Mouse (Mus musculus): ENCODE measurements around the gene Zdhhc1. TPM values are rescaled to one million over a fixed set of nuclear protein-coding genes. Genes with fewer than 3 reads are reported as not detected.

The Zdhhc1 gene
- polyA plus RNA-seq, 1 experiment = 133 TPM

DNA sequence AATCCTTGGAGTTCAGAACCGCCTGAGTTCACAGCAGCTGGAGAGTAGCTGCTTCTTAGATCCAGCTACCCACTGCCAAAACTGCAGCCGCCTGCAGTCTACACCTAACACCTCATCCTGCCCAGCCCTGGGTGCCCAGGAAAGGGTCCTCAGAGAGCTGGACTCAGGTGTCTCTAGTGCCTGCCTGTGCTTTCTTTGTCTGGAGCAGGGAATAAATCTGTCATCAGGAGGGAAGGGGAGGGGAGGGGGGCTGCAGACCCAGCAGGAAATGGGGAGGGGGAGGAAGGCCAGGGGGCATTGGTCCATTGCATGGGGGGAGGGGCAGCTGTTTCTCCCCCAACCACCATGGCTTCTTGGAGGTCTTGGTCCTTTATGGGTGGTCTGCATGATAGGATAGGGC is 22.9 kb upstream of the Zdhhc1 start:
- peaks cover 18% of the 10 kb centered on the region for H3K4me1 ChIP-seq (ENCODE audit: control insufficient read depth, insufficient read depth, low read length)
- H3K4me3 ChIP-seq (replicated peaks; ENCODE audit: extremely low read depth, low read depth, low read length) = no peak overlapping the region
- 16% methylated on average over 2 of the region's 2 CpGs for WGBS
- no peak for DNase-seq
- TF ChIP-seq POLR2A (IDR thresholded peaks at IDR 0.05; ENCODE audit: borderline replicate concordance, extremely low read depth, low read depth, low read length) (no peak), CTCF (IDR thresholded peaks at IDR 0.05; ENCODE audit: insufficient read depth, low read length) (no peak)

DNA sequence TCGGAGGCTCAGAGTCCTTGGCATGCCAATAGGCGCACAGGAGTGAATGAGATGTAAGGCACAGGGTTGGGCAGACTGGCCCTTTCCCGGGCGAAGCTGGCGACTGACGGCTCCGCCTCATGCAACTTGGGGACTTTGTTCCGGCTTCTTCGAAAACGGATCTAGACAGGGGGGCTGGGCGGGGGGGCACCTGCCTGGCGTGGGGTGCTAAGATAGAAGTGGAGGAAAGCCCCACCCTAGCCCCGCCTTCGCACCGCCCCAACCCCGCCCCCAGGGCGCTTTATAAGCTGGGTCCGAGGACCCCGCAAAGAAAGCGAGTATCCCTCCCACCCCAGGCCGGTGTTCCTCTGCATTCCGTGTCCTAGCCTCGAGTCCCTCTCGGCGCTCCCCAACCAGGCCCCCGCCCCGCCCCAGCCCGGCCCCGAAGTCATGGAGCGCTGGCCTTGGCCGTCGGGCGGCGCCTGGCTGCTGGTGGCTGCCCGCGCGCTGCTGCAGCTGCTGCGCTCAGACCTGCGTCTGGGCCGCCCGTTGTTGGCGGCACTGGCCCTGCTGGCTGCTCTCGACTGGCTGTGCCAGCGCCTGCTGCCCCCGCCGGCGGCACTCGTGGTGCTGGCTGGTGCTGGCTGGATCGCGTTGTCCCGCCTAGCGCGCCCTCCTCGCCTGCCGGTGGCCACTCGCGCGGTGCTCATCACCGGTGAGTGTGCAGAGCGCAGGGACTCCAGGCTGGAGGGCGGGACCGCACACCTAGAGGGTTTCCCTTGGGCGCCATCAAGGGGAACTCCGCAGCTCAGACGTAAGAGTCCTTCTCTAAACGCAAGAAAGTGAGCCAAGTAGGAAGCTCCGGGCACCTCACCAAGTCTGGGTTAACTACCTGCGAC is 22.0 kb upstream of the Zdhhc1 start, which contains the start of gene Hsd11b2:
Hsd11b2 (plus strand) TSS at position 320 of the 878 bp plus-strand sequence.
- no peak for TF ChIP-seq POLR2A (IDR thresholded peaks at IDR 0.05; ENCODE audit: borderline replicate concordance, extremely low read depth, low read depth, low read length)
- TF ChIP-seq CTCF (IDR thresholded peaks at IDR 0.05; ENCODE audit: insufficient read depth, low read length) = no peak
- Histone ChIP-seq H3K4me3 (replicated peaks; ENCODE audit: extremely low read depth, low read depth, low read length) (peak within 1 kb of the TSS; percentile 63), H3K4me1 (ENCODE audit: control insufficient read depth, insufficient read depth, low read length) (peaks cover 19% of the 10 kb centered on the region)
- under 1% methylated on average over 68 of the region's 68 CpGs for WGBS
- DNase-seq = peak; percentile 60

DNA sequence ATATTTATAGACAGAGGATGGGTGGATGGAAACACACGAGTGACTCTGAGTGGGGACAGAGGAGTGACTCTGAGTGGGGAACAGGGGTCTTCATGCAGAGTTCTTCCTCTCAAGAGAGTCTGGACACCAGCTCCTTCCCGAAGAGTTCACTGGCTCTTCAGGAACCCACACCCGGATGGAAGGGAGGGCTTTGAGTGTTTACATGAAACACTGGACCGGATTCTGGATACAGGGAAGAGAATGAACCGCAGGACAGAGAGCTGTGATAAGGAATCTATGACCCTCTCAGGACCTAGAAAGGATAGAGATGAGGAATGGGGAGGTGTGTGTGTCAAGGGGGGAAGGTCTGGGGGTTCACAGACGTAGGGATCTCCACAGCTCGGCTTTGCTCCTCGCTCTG is 20.6 kb upstream of the Zdhhc1 start:
- Histone ChIP-seq H3K4me3 (replicated peaks; ENCODE audit: extremely low read depth, low read depth, low read length) (no peak overlapping the region), H3K4me1 (ENCODE audit: control insufficient read depth, insufficient read depth, low read length) (peaks cover 19% of the 10 kb centered on the region)
- 32% methylated on average over 8 of the region's 8 CpGs for WGBS
- DNase-seq = no peak
- TF ChIP-seq CTCF (IDR thresholded peaks at IDR 0.05; ENCODE audit: insufficient read depth, low read length) = no peak
- TF ChIP-seq POLR2A (IDR thresholded peaks at IDR 0.05; ENCODE audit: borderline replicate concordance, extremely low read depth, low read depth, low read length) = no peak

DNA sequence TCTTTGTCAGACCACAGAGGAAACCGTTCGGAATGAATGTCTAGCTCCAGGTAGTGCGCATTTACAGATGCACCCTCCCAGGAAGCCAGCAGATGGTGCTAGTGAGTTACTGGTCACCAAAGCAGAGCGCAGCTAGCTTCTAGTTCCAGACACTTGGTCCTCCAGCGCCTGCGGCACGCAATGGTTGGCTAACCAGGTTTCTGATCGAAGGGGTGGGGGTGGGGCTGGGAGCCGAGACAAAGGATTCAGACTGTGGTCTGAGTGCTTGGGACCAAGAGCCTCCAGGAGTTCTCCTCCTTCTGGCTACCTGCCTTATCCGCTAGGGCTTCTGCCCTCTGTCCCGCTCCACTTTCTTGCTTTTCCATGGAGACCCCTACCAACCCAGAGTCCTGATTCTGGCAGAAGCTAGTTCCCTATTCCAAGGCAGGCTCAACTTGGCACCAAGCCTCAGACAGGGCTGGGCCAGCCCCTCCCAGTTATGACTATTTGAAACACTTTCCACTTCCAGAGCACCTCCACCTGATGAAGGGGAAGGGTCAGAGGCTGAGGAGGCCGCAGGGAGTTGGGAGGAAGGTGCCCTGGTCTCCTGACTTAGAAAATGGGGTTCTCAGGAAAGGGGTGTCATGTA is 19.4 kb upstream of the Zdhhc1 start:
- no peak overlapping the region for H3K4me3 ChIP-seq (replicated peaks; ENCODE audit: extremely low read depth, low read depth, low read length)
- TF ChIP-seq POLR2A (IDR thresholded peaks at IDR 0.05; ENCODE audit: borderline replicate concordance, extremely low read depth, low read depth, low read length) = no peak
- peak; percentile 98 for TF ChIP-seq CTCF (IDR thresholded peaks at IDR 0.05; ENCODE audit: insufficient read depth, low read length)
- DNase-seq = peak; percentile 71
- H3K4me1 ChIP-seq (ENCODE audit: control insufficient read depth, insufficient read depth, low read length) = peaks cover 19% of the 10 kb centered on the region
- 12% methylated on average over 12 of the region's 12 CpGs for WGBS

DNA sequence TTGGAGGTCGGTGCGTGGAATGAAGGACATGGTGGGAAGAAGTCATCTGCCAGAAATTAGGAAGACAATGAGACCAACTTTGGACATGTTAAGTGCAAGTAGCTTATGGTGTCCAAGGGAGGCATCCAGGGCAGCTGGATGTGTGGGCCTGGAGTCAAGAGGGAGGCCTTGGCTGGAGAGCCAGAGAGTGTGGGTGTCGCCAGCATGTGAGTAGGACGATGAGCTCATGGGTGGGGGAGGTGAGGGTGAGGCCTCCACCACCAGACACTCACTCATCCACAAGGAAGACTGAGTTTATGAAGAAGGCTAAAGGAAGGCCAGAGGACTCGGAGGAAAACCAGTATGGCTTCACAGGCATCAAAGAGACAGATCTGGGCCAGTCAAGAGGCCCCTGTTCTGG is 18.0 kb upstream of the Zdhhc1 start:
- Histone ChIP-seq H3K4me3 (replicated peaks; ENCODE audit: extremely low read depth, low read depth, low read length) (no peak overlapping the region), H3K4me1 (ENCODE audit: control insufficient read depth, insufficient read depth, low read length) (peaks cover 19% of the 10 kb centered on the region)
- no peak for TF ChIP-seq CTCF (IDR thresholded peaks at IDR 0.05; ENCODE audit: insufficient read depth, low read length)
- DNase-seq = no peak
- 52% methylated on average over 5 of the region's 5 CpGs for WGBS

DNA sequence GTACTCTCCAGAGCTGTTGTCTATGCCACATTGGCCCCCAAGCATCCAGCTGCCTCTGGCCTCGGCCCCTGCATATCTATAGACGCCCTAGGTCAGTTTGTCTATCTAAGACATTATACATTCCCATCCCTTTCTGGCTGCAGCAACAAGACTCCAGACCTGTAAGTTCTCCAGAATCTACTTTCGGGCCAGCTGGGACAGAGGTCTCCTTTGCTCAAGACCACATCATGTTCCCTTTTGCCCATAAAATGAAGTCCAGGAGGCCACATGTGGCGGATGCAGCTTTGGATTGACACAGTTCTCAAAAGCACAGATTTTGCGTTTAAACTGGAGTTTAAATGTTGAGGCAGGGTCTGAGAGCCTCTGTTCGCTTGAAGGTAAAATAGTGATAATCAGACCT is 17.5 kb upstream of the Zdhhc1 start:
- 92% methylated on average over 6 of the region's 6 CpGs for WGBS
- Histone ChIP-seq H3K4me3 (replicated peaks; ENCODE audit: extremely low read depth, low read depth, low read length) (no peak overlapping the region), H3K4me1 (ENCODE audit: control insufficient read depth, insufficient read depth, low read length) (peaks cover 15% of the 10 kb centered on the region)
- TF ChIP-seq CTCF (IDR thresholded peaks at IDR 0.05; ENCODE audit: insufficient read depth, low read length) (no peak), POLR2A (IDR thresholded peaks at IDR 0.05; ENCODE audit: borderline replicate concordance, extremely low read depth, low read depth, low read length) (no peak)
- no peak for DNase-seq

DNA sequence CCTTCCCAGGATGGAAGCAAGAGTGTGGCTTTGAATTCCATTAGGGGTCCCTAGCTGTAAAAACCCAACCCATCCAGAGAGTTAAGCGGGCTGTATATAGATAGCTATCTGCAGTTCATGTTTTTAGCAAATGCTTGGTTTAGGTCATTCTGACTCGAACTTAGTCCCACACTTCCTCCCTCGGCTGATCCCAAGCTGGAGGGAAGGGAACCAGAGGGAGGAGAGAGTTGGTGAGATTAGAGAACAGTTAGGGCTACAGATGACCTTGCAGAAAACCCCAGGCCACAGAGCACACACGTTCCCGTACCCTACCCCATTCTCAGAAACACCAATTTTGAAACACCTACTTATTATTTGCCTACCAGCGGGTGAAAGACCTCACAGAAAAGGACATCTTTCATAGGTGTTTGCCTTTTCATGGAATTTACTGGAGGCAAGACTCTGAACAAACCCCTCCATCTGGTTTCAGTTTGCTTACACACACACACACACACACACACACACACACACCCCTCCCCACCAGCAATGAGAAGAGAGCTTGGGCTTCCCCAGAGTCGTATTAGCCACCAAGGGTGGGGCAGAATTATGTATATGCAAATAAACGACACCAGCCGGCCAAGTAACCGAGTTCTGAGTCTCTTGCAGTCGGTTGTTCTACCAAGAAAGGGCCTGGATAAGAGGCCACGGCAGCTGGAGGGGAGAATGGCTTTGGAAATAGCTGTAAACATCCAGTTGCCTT is 13.5 kb upstream of the Zdhhc1 start:
- H3K4me3 ChIP-seq (replicated peaks; ENCODE audit: extremely low read depth, low read depth, low read length) = no peak overlapping the region
- 0 out of 2 replicates have a peak, but pooled peaks cover 3% of the 10 kb centered on the region for H3K4me1 ChIP-seq (ENCODE audit: control insufficient read depth, insufficient read depth, low read length)
- WGBS = 39% methylated on average over 12 of the region's 12 CpGs
- DNase-seq = no peak
- TF ChIP-seq CTCF (IDR thresholded peaks at IDR 0.05; ENCODE audit: insufficient read depth, low read length) = no peak
- TF ChIP-seq POLR2A (IDR thresholded peaks at IDR 0.05; ENCODE audit: borderline replicate concordance, extremely low read depth, low read depth, low read length) = no peak

DNA sequence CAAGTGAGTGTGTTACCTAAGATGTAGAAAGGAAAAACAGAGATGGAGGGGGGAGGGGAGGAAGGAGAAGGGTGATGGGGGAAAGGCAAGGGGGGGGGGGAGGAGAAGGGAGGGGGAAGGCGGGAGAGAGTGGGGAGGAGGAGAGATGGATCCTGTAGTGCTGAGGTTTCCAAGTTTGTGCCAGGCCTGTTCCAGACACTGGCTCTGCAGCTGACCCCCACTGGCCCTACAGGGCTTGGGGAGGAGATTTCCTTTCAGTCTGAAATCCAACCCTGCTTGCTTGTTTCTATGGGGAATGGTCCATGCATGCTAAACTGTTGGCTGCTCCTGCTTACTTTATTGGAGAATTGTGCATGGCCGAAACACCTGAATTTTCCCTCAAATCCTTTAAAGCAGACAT is 12.1 kb upstream of the Zdhhc1 start:
- 76% methylated on average over 2 of the region's 2 CpGs for WGBS
- DNase-seq = no peak
- Histone ChIP-seq H3K4me1 (ENCODE audit: control insufficient read depth, insufficient read depth, low read length) (no peaks in the 10 kb centered on the region), H3K4me3 (replicated peaks; ENCODE audit: extremely low read depth, low read depth, low read length) (no peak overlapping the region)
- TF ChIP-seq POLR2A (IDR thresholded peaks at IDR 0.05; ENCODE audit: borderline replicate concordance, extremely low read depth, low read depth, low read length) (no peak), CTCF (IDR thresholded peaks at IDR 0.05; ENCODE audit: insufficient read depth, low read length) (no peak)

DNA sequence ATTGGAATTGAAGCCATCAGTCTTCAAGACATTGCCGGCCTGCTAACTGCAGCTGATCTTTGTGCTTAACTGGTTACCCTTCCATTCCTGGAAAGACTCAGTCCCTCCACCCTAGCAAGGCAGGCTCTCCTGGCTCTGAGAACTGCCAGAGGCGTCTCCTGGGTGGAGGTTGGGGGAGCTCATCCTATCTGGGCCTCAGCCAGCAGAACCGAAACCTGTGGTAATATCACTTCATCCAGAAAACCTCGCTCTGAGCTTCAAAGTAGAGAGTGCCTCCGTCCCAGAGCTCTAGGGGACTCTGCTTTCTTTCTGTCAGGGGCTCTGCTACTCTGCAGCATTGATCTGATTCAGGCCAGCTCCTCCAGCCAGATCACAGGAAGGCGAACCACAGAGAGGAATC is 10.3 kb upstream of the Zdhhc1 start:
- WGBS = 72% methylated on average over 6 of the region's 6 CpGs
- H3K4me1 ChIP-seq (ENCODE audit: control insufficient read depth, insufficient read depth, low read length) = no peaks in the 10 kb centered on the region
- DNase-seq = no peak

More for the DNA sequence above, 10.3 kb upstream of the Zdhhc1 start:
- TF ChIP-seq CTCF (IDR thresholded peaks at IDR 0.05; ENCODE audit: insufficient read depth, low read length) = no peak
- no peak for TF ChIP-seq POLR2A (IDR thresholded peaks at IDR 0.05; ENCODE audit: borderline replicate concordance, extremely low read depth, low read depth, low read length)
- no peak overlapping the region for H3K4me3 ChIP-seq (replicated peaks; ENCODE audit: extremely low read depth, low read depth, low read length)

Data from lung, adult 2 months (tissue).